Mouse (Mus musculus): ENCODE results near the gene Acox3.

GRCm38 (mm10) chr5:35579247-35579893 lies 3.5 kb upstream of the Acox3 start:
- TF ChIP-seq ZNF384 (IDR thresholded peaks at IDR 0.05; ENCODE audit: low read depth, low read length) = no peak
- no peak for TF ChIP-seq HCFC1 (IDR thresholded peaks at IDR 0.05; ENCODE audit: borderline replicate concordance, insufficient read depth, low read length)

Data from ES-E14 (cell line).